Mouse (Mus musculus) liver, embryonic 12.5 days (tissue): ENCODE data around the gene Trem1. TPM values are rescaled to one million over a fixed set of nuclear protein-coding genes. Genes with fewer than 3 reads are reported as not detected.

Experiments used
- ATAC-seq: fragments of 200-750 bp; cut with Nextera tagmentation; 2 replicates; pipeline ENCODE4 v1.8.0; 2017; ENCODE audit warnings: moderate number of reproducible peaks, mild to moderate bottlenecking, moderate library complexity
- H3K27ac ChIP-seq: fragments of 300-500 bp; sonication (generic); 2 replicates; pipeline ENCODE4 v1.5.1; 2016; ENCODE audit warnings: mild to moderate bottlenecking
- H3K27me3 ChIP-seq: fragments of 300-500 bp; sonication (generic); replicated peaks from 2 replicates; pipeline ENCODE4 v1.6.1; 2016; ENCODE audit warnings: mild to moderate bottlenecking, moderate library complexity
- H3K36me3 ChIP-seq: fragments of 300-500 bp; sonication (generic); 2 replicates; pipeline ENCODE4 v1.6.1; 2016; ENCODE audit warnings: mild to moderate bottlenecking, moderate library complexity
- H3K4me1 ChIP-seq: fragments of 300-500 bp; sonication (generic); 2 replicates; pipeline ENCODE4 v1.6.1; 2016
- H3K4me2 ChIP-seq: fragments of 300-500 bp; sonication (generic); 2 replicates; pipeline ENCODE4 v1.6.1; 2016; ENCODE audit warnings: mild to moderate bottlenecking, moderate library complexity
- H3K4me3 ChIP-seq: fragments of 300-500 bp; sonication (generic); 2 replicates; pipeline ENCODE4 v1.5.1; 2016; ENCODE audit warnings: mild to moderate bottlenecking, moderate library complexity
- H3K9ac ChIP-seq: fragments of 300-500 bp; sonication (generic); 2 replicates; pipeline ENCODE4 v1.6.1; 2016; ENCODE audit warnings: mild to moderate bottlenecking, moderate library complexity
- H3K9me3 ChIP-seq: fragments of 300-500 bp; sonication (generic); replicated peaks from 2 replicates; pipeline ENCODE4 v1.6.1; 2016; ENCODE audit warnings: mild to moderate bottlenecking, moderate library complexity
- WGBS: fragments of 180-500 bp; shearing (Covaris S2); methylation state at CpG from one replicate; pipeline ENCODE4 v1.1.7; 2016; ENCODE audit not compliant: insufficient replicate concordance; 5-methylcytosine and 5-hydroxymethylcytosine counted together
- polyA plus RNA-seq: library from polyadenylated mRNA; unstranded; fragments of >200 nt; fragmentation: Nextera tagmentation; extraction: Ambion mirVana; gene quantifications from 2 replicates; pipeline ENCODE4 v1.2.1, GENCODE M21; 2016

Trem1 gene
- polyA plus RNA-seq = 0.42 and 0.56 TPM in 2 replicates

DNA sequence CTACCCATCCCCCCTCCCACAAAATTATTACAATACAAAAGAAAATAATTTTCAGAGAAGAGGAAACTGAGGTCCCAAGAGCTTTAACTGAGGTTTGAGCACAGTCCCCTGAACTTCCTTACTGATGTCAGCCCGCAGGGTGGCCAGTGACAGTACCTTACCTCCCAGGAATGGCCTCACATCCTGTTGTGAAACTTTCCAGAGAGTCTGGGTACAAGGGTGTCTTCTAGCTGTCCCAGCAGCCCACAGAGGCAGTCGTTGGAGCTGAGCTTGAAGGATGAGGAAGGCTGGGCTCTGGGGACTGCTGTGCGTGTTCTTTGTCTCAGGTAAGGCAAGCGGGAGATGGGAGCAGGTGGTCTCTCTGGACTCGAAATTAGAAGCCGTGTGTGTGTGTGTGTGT is at the start of gene Trem1:
TSS of gene Trem1 (plus strand) at position 251 of the 400 bp plus-strand sequence.
- H3K9ac ChIP-seq = no peak within 1 kb of the TSS
- H3K9me3 ChIP-seq = no peaks in the 10 kb centered on the region
- H3K27ac ChIP-seq = no peak within 1 kb of the TSS
- no peak within 1 kb of the TSS for H3K4me3 ChIP-seq
- WGBS = 44% methylated on average over 6 of the region's 6 CpGs
- no peaks in the 10 kb centered on the region for H3K4me1 ChIP-seq
- no peak for ATAC-seq
- H3K36me3 ChIP-seq = no peaks in the 10 kb centered on the region
- H3K27me3 ChIP-seq = no peaks in the 10 kb centered on the region
- no peak within 1 kb of the TSS for H3K4me2 ChIP-seq

DNA sequence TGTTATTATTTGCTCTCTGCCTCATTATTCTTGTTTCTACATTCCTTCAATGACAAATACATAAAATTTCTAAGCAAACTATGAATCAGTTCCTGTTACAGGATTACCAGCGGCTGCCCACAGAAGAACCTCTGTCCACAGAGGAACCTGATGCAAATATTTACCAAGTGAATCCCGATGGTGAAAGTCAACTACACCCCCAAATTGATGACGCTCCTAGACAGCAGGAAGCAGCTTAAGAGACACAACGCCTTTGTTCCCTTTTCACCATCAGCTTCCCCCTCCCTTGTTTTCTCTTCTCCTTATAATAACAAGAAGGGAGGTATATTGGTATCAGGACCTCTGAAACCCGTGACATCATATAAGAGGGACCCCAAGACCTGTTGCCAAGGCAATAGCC is 47.3 kb upstream of the Trem1 start:
- H3K4me1 ChIP-seq = no peaks in the 10 kb centered on the region

DNA sequence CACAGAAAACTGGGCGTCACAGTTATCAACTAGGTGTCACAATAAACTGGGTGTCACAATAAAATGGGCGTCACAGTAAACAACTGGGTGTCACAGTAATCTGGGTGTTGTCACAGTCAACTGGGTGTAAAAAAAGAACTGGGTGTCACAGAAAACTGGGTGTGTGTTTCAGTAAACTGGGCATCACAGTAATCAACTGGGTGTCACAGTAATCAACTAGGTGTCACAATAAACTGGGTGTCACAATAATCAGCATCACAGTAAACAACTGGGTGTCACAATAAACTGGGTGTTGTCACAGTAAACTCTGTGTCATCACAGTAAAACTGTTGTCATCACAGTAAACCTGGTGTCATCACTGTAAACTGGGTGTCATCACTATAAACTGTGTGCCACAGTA is 40.2 kb upstream of the Trem1 start:
- Histone ChIP-seq H3K4me1 (no peaks in the 10 kb centered on the region), H3K9me3 (no peaks in the 10 kb centered on the region), H3K36me3 (no peaks in the 10 kb centered on the region), H3K4me2 (no peak overlapping the region), H3K9ac (no peak overlapping the region), H3K4me3 (no peak overlapping the region), H3K27me3 (no peaks in the 10 kb centered on the region), H3K27ac (no peak overlapping the region)
- WGBS = 60% methylated on average over 2 of the region's 2 CpGs
- no peak for ATAC-seq

More for the DNA sequence above, 47.3 kb upstream of the Trem1 start:
- Histone ChIP-seq H3K4me2 (no peak overlapping the region), H3K36me3 (no peaks in the 10 kb centered on the region), H3K4me3 (no peak overlapping the region), H3K9ac (no peak overlapping the region), H3K27me3 (no peaks in the 10 kb centered on the region), H3K9me3 (no peaks in the 10 kb centered on the region), H3K27ac (no peak overlapping the region)
- 32% methylated on average over 5 of the region's 5 CpGs for WGBS
- no peak for ATAC-seq

DNA sequence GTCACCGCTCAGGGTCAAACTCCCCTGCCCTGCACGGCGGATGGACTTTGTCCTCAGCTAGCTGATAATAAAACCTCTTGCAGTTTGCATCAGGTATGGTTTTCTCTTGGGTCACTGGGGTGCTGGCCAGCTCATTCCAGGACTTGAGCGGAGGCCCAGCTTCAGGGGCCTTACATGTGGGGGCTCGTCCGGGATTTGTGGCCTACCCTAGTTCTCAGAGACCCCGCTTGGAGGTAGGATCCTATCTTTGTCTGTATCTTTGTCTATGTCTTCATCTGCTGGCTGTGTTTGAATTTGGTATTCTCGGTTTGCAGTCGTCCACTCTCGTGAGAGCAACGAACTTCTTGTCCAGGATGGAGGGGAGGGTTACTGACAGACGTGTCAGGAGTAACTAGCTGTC is 29.5 kb upstream of the Trem1 start:
- H3K4me3 ChIP-seq = no peak overlapping the region
- H3K27ac ChIP-seq = no peak overlapping the region
- 83% methylated on average over 12 of the region's 12 CpGs for WGBS
- H3K9ac ChIP-seq = no peak overlapping the region
- H3K36me3 ChIP-seq = 0 out of 2 replicates have a peak, but pooled peaks cover 2% of the 10 kb centered on the region
- H3K4me2 ChIP-seq = no peak overlapping the region
- H3K27me3 ChIP-seq = no peaks in the 10 kb centered on the region
- ATAC-seq = no peak
- no peaks in the 10 kb centered on the region for H3K4me1 ChIP-seq
- peaks cover 49% of the 10 kb centered on the region for H3K9me3 ChIP-seq

DNA sequence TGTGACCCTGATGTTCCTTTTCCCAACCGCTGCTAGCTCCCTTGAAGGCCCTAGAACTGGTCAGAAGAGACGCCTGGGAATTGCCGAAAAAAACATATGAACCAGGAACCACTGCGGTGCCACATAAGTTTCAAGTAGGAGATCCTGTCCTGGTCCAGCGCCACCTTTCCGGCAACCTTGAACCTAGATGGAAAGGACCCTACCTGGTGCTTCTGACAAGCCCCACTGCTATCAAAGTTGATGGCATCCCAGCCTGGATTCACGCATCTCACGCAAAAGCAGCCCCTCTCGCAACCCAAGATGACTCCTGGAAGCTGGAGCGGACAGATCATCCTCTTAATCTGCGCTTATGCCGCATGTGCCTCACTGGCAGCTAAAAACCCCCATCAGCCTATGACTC is 20.0 kb upstream of the Trem1 start:
- Histone ChIP-seq H3K27ac (no peak overlapping the region), H3K9ac (no peak overlapping the region)
- ATAC-seq = no peak

DNA sequence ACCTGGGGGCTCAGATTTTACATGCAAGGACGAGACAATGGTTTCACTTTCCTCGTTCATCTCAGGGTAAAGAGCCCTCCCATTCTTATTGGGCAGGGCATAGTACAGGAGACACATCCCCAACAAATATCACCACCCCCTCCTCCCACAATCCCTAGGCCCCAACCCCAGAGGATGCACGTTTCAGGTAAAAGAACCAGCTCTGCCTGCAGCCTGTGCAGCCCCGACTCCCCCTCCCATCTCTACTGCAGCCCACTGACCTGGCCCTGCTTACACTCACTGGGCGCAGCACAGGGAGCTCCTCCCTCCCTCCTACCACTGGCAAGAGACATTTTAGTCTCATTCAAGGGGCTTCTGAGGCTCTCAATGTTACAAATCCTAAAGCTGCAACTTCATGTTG is 19.1 kb upstream of the Trem1 start:
- no peak for ATAC-seq
- 54% methylated on average over 5 of the region's 5 CpGs for WGBS
- no peaks in the 10 kb centered on the region for H3K36me3 ChIP-seq
- no peaks in the 10 kb centered on the region for H3K9me3 ChIP-seq
- no peak overlapping the region for H3K9ac ChIP-seq
- H3K4me2 ChIP-seq = no peak overlapping the region
- H3K4me3 ChIP-seq = no peak overlapping the region
- H3K27me3 ChIP-seq = no peaks in the 10 kb centered on the region
- H3K27ac ChIP-seq = no peak overlapping the region
- no peaks in the 10 kb centered on the region for H3K4me1 ChIP-seq

More for the DNA sequence above, 20.0 kb upstream of the Trem1 start:
- Histone ChIP-seq H3K4me3 (no peak overlapping the region), H3K36me3 (no peaks in the 10 kb centered on the region), H3K9me3 (no peaks in the 10 kb centered on the region), H3K27me3 (no peaks in the 10 kb centered on the region), H3K4me2 (no peak overlapping the region), H3K4me1 (no peaks in the 10 kb centered on the region)
- 86% methylated on average over 12 of the region's 12 CpGs for WGBS

DNA sequence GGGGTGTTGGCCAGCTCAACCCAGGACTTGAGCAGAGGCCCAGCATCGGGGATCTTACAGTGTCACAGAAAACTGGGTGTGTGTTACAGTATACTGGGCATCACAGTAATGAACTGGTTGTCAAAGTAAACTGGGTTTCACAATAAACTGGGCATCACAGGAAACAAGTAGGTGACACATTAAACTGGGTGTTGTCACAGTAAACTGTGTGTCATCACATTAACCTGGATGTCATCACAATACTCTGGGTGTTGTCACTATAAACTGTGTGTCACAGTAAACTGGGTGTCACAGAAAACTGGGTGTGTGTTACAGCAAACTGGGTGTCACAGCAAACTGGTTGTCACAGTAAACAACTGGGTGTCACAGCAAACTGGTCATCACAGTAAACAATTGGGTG is 17.1 kb upstream of the Trem1 start:
- H3K36me3 ChIP-seq = no peaks in the 10 kb centered on the region
- no peaks in the 10 kb centered on the region for H3K9me3 ChIP-seq
- no peak overlapping the region for H3K9ac ChIP-seq
- ATAC-seq = no peak
- no peaks in the 10 kb centered on the region for H3K27me3 ChIP-seq
- H3K4me2 ChIP-seq = no peak overlapping the region
- H3K4me3 ChIP-seq = no peak overlapping the region
- 77% methylated on average over 1 of the region's 1 CpGs for WGBS
- H3K4me1 ChIP-seq = no peaks in the 10 kb centered on the region
- H3K27ac ChIP-seq = no peak overlapping the region

DNA sequence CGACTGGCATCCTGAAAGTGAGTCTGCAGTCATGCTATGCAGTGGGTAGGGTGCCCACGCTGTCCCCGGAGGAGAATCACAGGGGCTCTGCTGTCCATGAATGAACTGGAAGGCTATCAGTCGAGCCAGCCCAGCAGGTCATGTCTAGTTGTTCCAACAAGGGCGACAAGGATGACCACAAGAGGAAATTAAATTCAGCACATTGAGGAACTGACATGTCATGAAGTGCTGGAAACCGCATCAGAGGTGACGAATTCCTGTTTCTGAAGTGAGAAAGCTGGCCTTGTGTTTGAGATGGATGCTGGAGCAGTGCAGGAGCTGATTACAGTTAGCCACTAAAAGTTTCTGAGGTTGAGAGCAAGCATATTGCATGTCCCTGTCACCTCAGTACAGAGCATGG is 1.9 kb upstream of the Trem1 start:
- H3K4me1 ChIP-seq = no peaks in the 10 kb centered on the region
- WGBS = 23% methylated on average over 7 of the region's 7 CpGs
- no peaks in the 10 kb centered on the region for H3K9me3 ChIP-seq
- no peak overlapping the region for H3K27ac ChIP-seq
- H3K36me3 ChIP-seq = no peaks in the 10 kb centered on the region
- no peak overlapping the region for H3K4me3 ChIP-seq
- H3K4me2 ChIP-seq = no peak overlapping the region
- H3K9ac ChIP-seq = no peak overlapping the region
- no peak for ATAC-seq
- H3K27me3 ChIP-seq = no peaks in the 10 kb centered on the region

DNA sequence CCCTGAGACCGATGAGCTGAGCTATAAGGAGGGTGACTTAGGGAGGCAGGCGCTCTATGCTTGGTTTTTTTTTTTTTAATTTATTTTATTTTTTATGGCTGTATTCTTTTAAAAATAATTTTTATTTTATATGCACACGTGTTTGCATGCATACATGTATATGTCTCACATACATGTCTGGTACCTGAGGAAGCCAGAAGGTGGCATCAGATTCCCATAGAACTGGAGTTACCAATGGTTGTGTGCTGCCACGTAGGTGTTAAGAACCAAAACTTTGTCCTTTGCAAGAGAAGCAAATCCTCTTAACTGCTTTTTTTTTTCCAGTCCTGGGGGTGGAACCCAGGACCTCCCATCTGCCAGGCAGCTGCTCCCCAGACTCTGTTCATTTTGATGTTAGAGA is 1.2 kb downstream of the Trem1 start:
- Histone ChIP-seq H3K36me3 (no peaks in the 10 kb centered on the region), H3K4me2 (no peak overlapping the region), H3K4me1 (no peaks in the 10 kb centered on the region), H3K9ac (no peak overlapping the region), H3K4me3 (no peak overlapping the region), H3K9me3 (no peaks in the 10 kb centered on the region), H3K27me3 (no peaks in the 10 kb centered on the region), H3K27ac (no peak overlapping the region)
- no peak for ATAC-seq
- WGBS = 73% methylated on average over 4 of the region's 4 CpGs

DNA sequence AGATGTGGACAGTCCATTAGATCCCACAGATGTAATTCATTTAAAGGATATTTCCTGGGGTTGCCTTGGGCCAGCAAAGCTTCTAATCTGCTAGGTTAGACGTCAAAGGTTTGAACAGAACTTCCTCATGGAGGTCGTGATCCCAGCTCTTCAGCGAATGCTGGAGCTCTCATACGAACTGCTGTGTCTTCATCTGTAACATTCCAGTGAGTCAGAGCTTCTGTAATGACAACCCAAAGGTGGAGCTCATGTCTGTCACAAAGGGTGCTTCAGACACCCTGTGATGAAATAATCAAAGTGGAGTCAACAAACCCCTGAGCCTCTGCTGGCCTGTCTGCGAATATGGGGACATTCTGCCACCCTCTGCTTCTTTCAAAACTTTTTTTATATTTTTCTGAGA is 2.0 kb downstream of the Trem1 start:
- Histone ChIP-seq H3K27ac (no peak overlapping the region), H3K4me2 (no peak overlapping the region), H3K36me3 (no peaks in the 10 kb centered on the region), H3K4me1 (no peaks in the 10 kb centered on the region), H3K4me3 (no peak overlapping the region), H3K9ac (no peak overlapping the region), H3K9me3 (no peaks in the 10 kb centered on the region), H3K27me3 (no peaks in the 10 kb centered on the region)
- no peak for ATAC-seq
- WGBS = 56% methylated on average over 5 of the region's 5 CpGs

DNA sequence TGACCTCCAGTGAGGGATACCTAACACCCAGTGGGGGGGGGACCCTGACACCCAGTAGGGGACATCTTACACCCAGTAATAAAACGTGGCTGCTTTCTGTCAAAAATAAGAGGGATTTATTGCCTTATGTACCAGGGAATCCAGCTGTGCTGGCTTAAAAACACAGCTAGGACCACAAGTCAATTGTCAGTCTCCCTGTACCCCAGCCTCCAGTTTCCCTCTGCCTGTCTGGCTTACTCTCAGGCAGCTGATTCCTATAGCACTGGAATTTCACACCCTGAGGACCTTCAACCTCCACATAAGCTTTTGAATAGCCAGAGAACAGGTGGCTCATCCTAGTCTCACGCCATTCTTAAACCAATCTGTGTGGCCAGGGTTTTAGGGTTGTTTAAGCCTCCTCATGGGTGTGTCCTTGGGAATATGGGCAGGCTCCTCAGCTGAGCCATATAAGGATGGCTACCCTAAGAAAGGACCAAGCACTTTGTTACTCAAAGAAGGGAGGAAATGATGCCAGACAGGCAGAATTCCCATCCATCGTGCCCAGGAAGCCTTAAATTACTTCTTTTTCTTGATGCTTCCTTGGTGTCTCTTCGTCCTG is 3.3 kb downstream of the Trem1 start:
- Histone ChIP-seq H3K4me2 (no peak overlapping the region), H3K4me1 (no peaks in the 10 kb centered on the region), H3K9ac (no peak overlapping the region), H3K4me3 (no peak overlapping the region), H3K27me3 (no peaks in the 10 kb centered on the region), H3K9me3 (no peaks in the 10 kb centered on the region), H3K27ac (no peak overlapping the region), H3K36me3 (no peaks in the 10 kb centered on the region)
- WGBS = 40% methylated on average over 4 of the region's 4 CpGs
- no peak for ATAC-seq

DNA sequence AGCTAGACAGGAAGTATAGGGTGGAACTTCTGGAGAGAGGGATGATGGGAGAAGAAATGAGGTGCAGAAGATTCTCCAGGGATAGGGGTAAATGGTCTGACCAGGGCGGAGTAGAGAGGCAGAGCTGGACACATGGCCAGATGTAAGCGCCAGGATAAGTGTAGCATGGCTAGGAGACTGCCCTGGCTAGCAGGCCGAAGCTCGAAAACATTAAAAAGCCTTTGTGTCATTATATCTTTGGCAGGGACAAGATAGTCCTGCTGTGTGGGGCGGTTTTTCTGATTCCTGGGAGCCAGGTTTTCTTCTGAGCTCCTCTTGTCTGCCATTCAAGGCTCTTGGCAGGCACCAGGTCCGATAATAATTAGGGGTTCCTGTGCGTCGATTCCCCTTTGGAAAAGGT is 5.1 kb downstream of the Trem1 start:
- no peak overlapping the region for H3K9ac ChIP-seq
- WGBS = 80% methylated on average over 8 of the region's 8 CpGs
- no peak for ATAC-seq

More for the DNA sequence above, 5.1 kb downstream of the Trem1 start:
- Histone ChIP-seq H3K4me1 (no peaks in the 10 kb centered on the region), H3K9me3 (no peaks in the 10 kb centered on the region), H3K27me3 (0 out of 2 replicates have a peak, but pooled peaks cover 4% of the 10 kb centered on the region), H3K36me3 (no peaks in the 10 kb centered on the region), H3K4me2 (no peak overlapping the region), H3K27ac (no peak overlapping the region), H3K4me3 (no peak overlapping the region)
